Mouse (Mus musculus) ES-CJ7 (cell line): ENCODE measurements at regions not wholly inside any gene's neighbourhood (a gene's known extent, or its start where the extent isn't known, plus 50 kb on each side); places are given as distances from the start of the nearest gene placed in this dataset.
A peak's percentile ranks its signal among the peaks of the same experiment; 100 is the strongest.

Experiments
- DNase-seq: peaks from one replicate; pipeline ENCODE4 v3.0.0; 2011; ENCODE audit warnings: low read depth, low spot score

DNA sequence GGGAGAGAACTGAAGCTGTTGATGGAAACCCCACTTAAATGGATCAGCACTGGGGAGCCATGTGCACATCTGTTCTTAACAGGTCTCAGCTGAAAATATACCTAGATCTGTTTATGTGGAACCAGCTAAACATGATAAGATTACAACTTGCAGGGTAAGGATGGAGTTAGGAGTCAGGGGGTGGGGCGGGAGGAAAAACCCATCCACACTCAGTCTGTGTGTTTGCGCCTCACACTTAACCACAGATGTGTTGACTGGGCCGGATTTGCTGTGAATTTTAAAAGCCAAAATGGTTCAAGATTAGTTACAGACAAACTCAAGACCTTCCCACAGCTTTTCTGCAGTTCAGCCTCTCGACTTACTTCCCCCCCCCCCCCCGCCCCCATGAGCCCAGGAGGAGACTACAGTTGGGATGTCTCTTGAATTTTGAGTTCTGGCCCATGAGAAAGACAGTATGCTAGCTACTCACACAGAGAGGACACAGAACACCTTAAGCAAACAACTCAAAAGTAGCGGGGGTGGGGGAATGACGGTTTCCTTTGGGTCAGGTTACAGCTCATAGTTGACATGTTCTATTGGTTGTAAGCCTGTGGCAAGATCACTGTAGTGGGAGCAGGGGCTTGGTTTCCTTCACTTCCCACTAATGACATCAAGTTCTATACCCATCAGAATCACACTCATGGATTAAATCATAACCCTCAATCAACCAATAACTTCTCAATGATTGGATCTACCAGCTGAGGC, 209.1 kb downstream of the Bcl2l11 start:
- DNase-seq: no peak

DNA sequence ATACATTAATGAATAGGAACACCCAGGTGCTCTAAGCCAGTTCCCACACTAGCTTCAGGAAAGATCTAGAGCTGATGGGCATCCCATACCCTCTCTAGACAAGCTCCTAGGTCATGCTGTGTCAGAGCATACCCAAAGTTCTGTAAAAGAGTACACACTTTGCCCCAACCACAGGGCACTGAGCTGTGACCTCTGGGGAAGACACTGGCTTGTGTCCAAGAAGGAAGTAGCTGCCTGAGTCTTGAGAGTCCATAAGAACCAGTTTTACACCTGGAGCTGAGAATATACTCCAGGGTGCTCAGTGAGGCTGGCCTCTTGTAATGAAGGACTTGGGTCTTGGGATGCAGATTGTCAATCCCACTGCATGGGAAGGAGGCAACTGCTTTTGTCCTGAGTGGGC, 211.4 kb downstream of the Bcl2l11 start:
- no peak for DNase-seq

- DNase-seq: no peak
Measured at GRCm38 (mm10) chr2:128337791-128338190, 212.0 kb downstream of the Bcl2l11 start.

DNA sequence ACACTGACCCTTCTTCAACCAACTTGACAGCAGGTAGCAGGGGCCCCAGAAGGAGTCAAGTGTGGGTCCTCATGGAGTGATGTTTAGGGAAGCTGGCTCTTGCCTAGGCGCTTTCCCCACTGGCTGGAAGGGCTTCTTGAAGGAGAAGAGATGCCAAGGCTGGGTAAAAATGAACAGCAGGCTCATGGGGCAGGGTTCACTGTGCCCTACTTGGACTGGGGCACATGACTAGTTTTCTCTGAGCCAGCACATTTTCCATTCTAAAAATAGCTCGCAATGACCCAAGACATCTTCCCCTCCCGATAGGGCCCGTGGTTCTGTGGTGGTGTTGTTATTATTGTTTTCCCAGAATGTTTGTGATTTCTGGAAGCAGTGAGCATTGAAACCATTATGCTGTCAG, 212.6 kb downstream of the Bcl2l11 start:
- no peak for DNase-seq

GRCm38 (mm10) chr2:128339061-128339642, 213.3 kb downstream of the Bcl2l11 start:
- DNase-seq: no peak

DNA sequence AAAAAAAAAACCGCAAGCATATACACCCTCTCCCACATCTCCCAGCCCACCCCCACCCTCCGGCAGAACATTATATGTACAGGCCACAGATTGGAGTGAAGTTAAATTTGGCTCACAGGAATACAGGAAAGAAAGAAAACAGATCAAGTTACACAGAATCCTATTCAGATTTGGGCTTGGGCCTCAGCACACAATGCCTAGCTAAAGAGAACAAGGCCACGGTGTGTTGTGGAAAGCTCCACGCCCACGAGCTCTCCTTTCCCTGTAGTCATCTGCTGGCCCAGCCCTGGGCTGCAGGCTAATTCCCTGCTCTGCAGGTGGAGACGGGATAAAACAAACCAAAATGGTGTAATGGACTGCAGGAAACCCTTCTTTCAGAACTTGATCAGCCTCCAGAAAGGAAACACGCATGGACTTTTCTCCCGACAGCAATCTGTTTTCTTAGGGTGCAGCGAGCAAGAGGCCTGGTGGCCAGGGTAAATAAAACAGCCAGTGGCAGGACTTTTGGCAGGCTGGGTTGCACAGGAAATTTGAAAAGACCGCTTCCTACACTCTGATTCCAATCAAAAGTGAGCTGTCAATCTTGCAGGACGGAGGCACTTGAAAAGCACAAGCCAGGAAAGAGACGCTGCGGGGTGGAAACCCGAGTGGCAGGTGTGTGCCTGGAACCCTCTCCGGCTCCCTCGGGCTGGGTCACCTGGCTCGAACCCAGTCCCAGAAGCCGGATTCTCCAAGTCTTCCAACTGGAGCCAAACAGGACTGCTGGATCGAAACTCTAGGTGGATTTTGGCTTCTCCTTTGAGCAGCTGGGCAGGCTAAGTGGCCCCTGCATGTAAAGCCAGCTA, 214.0 kb downstream of the Bcl2l11 start:
- peak; percentile 61 for DNase-seq

- no peak for DNase-seq
Measured at GRCm38 (mm10) chr2:128340631-128341240, 214.9 kb downstream of the Bcl2l11 start.

DNA sequence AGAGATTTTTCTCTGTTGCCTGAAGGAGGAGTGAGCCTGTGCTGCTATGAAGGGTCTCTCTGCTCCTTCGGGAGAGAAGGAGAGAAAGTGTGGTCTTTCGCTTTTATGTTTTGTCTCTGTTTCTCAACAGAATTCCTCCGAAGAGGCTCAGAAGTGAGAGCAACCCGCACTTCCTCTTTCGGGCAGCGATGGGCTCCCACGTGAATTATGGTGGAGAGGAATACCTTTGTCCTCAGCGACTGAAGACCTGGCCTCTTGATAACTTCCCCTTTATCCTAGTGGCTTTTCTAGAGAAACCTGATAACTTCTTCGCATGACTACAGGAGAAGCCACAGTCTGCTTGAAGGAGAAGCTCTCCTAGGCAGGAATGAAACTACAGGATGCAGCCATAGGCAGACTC, 216.4 kb downstream of the Bcl2l11 start:
- no peak for DNase-seq

DNA sequence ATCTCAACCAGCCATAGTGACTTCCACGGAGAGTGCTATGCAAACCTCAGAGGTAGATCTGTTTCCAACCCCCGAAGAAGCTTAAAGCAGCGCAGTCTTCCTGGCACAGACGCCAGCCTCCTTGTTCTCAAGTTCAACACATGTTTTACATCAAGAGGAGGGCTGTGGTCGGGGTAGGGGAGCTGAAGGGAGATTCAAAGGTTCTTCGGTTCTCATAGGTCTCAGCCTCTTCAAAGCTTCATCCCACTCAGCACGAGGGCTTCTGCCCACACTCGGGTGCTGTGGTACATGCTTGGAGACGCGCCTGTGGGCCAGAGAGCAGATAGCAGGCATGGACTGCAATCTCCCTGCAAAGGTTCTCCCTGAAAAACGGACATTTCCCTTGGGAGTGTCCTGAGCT, 219.7 kb downstream of the Bcl2l11 start:
- DNase-seq: no peak

DNA sequence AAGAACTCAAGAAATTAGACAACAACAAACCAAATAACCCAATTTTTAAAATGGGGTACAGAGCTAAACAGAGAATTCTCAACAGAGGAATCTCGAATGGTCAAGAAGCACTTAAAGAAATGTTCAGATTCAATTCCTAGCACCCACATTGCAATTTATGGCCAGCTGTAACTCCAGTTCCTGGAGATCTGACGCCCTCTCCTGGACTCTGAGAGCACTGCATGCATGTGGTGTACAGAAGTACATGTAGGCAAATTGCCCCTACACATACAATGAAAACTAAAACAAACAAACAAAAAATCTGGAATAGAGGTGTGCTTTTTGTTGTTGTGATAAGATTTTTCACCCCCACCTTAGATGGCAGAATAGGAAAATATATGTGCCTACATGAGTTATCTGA, 222.7 kb downstream of the Bcl2l11 start:
- DNase-seq: peak; percentile 34

DNA sequence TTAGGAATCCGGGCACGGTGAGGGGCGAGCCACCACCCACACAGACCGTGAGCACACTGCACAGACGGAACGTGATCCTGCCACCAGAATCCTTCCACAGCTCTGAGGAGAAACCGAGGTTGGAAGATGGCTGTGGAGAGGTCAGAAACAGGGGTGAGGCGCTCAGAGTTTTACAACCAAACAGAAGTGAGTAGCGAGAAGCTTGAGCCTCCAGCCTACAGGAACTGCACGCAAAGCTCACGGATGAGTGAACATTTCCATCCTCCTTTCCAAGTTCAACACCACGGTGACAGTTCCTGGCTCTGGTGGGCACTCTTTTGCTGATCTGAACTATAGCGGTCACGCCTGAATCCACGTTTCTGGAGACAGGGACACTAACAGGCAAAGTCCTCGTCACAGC, 225.6 kb downstream of the Bcl2l11 start:
- DNase-seq: no peak

DNA sequence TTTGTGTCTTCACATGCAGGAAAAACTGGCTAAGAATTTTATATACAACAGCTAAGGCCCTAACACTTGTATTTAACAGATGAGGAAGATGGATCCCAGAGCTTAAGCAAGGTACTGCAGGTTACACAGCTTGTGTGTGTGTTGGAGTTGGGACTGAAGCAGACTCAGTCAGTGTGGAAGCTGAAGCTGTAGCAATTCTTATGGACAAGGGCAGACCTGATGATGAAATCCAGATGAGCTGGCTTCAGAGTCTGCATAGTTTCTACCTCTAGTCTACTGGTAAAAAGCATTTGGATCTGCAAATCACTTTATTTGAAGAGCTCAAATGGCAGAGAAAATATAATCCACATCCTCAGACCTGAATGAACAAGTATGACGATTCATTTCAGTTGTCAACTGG, 226.7 kb downstream of the Bcl2l11 start:
- DNase-seq: no peak

GRCm38 (mm10) chr2:128353457-128353856, 227.6 kb downstream of the Bcl2l11 start:
- no peak for DNase-seq

DNA sequence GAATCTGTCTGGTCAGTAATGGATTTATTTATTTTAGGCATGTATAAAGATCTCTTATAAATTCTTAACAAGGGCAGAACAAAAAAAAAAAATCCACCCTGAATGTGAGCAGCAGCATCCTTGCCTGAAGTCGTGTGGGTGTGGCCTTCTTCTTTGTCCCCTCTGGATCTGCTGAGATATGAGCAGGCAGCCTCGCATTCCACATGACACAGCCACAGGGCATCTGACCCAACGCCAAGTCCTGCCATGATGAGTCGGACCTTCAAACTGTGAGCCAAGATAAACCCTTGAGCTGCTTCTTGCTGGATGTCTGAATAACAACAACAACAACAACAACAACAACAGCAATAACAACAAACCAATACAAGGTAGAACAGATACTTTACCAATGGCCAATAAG, 230.5 kb downstream of the Bcl2l11 start:
- DNase-seq: no peak

DNA sequence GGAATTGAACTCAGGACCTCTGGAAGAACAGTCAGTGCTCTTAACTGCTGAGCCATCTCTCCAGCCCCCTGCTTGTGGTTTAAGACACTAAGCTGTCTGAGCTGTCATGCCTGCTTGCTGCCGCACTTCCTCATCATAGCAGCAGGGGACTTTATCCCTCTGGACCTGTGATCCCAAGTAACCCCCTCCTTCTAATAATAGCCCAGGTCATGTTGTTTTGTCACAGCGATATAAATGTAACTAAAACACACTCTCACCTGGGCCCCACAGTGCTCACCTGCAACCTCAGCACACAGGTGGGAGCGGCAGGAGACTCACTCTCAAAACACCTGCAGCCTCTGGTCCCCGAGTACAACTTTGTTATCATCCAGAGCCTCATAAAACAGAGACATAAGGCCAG, 231.9 kb upstream of the Spdye4c start:
- DNase-seq: no peak

- DNase-seq: no peak
Measured at GRCm38 (mm10) chr2:128360517-128360916, 230.5 kb upstream of the Spdye4c start.

GRCm38 (mm10) chr2:128361436-128361835, 229.6 kb upstream of the Spdye4c start:
- DNase-seq: no peak

DNA sequence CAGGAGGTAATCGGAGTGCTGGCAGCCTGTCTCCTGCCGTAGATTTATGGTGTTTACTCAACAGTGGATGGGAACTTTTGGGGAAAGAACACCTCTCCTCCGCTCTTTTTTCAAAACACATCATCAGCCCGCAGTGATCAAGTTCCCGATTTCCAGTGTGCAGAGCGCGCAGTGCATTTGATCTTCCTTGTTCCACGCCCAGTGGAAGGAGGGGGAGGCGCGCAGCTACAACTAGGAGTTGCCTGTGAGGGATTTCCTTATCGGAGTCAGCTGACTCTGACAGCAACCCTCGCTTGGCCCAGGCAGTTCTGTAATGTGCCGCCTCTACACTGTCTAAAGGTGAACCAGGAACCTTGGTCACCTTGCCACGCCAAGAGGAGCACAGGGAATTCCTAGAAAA, 226.8 kb upstream of the Spdye4c start:
- DNase-seq: peak; percentile 44

DNA sequence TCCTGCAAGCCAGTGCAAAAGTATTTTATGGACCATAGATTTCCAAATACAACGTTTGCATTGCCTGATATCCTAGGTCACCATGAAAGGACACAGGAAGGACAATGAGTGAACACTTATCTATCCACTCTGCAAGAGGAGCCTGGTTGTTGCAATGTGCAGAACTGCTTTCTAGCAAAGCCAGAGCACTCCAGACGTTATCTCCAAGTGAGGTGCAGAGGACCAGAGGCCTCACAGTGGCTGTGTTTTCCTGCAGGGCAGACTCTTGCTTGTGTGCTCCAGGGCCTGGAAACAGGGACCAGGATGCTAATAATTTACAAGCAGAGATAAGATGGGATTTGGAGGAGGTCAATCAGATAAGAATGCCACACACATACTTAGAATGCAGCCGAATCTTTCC, 226.0 kb upstream of the Spdye4c start:
- DNase-seq: no peak

GRCm38 (mm10) chr2:128365775-128366174, 225.2 kb upstream of the Spdye4c start:
- DNase-seq: no peak

DNA sequence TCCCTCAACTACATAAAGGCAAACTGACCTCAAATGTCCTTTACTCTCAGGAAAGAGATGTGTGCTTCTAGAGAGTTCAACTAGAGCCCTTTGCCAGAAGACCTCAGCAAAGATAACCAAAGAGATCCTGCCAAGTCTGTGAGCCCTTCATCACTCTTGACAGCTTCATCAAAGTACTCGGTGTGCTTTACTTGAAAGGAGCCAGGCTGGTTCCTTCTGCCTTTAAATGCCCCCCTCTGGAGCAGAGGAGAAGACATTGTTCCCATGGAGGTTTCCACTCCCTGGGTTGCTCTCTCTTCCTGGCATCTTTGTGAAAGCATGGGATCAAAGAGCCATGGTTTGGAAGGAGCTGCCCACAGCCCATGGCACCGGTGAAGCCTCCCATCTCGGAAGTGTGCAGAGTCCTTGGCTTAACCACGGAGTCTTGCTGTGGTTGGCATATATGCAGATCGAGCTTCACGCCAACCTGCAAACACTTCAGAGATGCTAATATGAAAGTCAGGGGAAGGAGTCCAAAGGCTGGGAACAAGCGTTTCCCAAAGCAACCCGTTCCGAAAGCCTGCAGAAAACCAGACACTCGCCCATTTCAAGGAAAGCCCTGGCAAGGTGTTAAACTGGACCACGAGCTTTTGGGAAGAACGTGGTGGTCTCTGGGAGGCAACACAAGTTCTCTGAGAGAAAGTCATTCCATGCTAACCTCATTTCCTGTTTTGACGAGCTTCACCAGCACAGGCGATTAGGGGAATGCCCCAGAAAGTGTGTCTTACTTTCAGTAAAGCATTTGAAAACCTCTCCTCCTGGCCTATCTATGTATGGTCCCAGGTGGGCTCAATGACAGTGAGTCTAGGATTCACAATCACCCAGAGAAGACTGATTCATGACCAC, 223.5 kb upstream of the Spdye4c start:
- no peak for DNase-seq
